Mouse (Mus musculus) monocyte, adult 2 months (primary cell): ENCODE measurements at regions not wholly inside any gene's neighbourhood (a gene's known extent, or its start where the extent isn't known, plus 50 kb on each side); places are given as distances from the start of the nearest gene placed in this dataset.

ENCODE experiments used
- DNase-seq, 2 experiments: peaks; one replicate each; pipeline ENCODE4 v3.0.0; 2022; ENCODE audit warnings: low spot score in 2 of 2, low read depth in 1 of 2

DNA sequence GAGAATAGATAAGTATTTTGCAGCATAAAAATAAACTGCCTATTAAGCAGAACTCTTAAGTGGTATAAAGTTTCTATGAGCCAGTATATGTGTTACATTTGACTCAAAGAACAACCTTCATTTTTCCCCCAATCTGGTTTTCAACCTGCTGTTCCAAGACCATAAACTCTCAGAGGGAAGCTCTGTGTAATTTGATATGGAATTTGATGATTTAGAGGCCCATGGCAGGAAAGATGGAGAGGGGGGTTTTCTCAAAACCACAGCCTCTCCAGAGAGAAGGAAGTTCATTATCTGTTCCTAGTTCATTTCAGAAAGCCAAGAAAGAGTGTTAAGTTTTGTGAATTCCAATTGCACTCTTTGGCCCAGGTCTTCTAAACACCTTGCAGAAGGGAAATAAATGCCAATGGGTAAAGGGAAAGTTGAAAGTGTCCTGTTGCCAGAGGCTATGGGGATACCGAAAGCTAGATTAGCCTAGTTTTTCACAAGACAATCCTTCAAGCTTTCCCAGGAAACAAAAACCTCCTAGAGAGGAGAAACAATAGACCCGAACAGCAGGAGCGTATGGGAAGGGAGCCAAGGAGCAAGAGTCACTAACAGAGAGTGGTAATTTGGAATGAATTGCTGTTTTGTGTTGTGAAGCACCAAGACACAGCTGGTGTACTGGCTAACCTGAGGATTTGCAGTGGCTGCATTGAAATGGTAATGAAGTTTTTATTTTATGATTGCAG is 165.2 kb upstream of the Atp2b1 start:
- DNase-seq, result no peak

DNA sequence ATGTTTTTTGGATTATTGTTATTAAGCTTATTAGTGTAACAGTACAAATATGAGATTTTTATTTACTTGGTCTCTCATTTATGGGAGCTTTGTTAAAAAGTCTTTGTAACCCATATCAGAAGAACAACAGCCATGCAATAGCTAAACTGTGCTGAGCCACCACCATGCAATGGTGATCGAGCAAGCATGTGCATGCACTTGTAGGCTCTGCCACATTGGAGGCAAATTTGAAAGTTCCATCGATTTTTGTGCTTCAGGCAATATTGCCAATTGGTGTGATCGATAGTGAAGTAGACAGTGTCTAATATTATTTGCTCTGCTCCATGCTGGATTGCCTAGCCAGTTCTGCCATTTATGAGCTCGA is 164.6 kb upstream of the Atp2b1 start:
- DNase-seq, result no peak

DNA sequence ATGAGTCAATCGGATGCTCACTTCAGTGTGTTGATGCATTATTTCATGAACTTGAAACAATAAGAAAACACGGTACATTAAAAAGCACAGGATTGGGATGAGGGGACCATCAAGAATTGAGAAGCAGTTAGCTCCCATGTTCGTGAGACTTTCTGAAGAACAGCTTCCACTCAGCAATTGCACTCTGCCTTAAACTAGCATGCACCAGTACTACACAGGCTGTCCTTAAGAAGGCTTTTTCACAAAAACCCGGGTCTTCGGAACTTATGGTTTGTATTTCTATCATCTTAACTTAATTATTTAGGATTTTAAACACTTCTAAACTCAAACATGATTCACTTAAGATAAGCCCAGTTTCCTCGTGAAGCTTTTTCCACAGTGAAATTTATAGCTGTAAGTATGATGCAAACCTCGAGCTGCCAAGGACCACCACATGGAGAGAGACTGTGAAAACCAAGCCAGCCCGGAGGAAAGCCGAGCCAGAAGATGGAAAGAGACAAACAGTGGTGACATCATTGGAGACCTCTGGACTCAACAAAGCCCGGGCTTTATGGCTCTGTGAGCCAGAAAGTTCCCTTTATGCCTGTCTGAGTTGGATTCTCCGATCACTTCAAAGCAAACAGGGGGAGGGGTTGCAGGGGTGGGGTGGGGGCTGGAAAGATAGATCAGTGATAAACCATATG is 162.7 kb upstream of the Atp2b1 start:
- DNase-seq, result no peak

DNA sequence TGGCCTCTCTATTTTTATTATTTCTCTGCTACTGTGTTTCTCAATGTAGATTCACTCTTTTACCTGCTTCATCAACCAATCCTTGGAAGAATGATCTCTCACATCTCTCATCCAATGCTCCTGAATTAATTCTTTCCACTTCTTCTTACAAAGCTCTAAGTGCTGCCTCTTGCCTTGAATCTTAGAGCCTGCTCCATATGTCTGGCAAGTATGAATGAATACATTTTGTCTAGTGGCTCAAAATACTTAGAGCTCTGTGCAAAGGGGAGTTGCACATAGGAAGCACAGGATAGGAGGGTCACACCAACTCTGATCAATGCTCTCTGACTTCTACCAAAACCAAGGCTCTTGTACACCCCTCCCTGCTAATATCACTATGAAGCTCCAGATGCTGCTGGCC is 153.1 kb upstream of the Atp2b1 start:
- DNase-seq, result no peak

DNA sequence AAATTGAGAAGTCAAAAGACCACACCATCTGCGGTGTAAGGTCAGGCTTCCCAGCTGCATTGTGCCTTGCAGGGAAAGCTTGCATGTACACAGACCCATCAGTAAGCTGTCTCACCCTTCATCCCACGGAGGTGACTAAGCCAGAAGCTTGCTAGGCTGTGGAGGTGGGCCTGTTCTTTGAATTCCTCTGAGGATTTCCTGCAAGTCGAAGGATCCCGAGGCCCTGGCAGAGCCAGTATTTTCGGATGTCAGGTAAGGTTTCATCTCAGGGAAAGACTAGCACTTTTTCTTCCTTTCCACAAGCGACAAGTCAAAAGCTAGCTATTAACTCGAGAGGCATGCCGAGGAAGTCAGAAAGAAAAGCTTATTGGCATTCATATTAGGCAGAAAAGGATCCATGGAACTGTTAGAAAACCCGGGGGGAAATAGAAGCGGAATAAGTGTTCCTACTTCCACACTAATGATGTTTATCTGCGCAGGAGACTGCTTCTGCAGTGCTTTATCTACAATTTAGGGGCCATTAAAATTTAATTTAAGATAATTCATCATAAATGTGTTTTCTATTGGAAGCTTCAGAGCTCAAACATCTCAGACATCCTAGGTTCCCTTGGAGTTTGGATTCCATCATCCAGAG is 148.3 kb upstream of the Atp2b1 start:
- no peak for DNase-seq

DNA sequence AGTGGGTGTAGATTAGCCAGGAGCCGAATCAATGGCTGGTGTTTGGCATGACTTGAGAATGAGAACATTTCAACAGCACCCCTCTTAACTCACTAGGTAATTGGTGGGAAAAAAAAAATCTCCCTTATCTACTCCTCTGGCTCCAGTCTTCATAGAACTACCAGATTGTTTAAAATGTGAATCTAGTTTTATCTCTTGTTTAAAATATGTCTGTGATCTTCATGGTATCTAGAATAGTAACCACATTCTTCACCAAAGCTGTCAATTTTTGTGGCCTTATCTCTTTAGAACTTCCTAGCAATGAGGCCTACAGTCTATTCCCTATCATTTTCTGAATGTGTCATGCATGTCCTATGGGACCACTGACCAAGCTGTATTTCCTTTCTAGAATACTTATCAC is 134.4 kb upstream of the Atp2b1 start:
- DNase-seq, result no peak

DNA sequence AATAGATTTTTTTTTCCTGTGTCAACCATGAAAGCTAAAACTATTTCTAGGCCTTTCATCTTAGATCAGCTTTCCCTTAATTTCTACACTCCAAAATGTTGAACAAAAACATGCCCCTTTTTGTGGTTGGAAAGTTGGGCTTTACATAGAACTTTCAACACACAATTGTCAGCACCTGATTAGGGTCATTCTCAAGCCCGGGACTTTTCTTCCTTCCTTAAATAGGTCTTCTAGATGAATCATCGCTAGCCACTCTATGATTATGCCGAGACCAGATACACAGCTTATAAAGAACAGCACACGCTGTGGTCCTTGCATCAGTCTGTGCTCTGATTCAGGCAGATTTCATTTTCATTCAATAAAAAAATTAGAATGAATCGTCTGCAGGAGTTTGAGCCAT is 133.3 kb upstream of the Atp2b1 start:
- peak in 1 of 2 experiments; percentile 10 for DNase-seq

DNA sequence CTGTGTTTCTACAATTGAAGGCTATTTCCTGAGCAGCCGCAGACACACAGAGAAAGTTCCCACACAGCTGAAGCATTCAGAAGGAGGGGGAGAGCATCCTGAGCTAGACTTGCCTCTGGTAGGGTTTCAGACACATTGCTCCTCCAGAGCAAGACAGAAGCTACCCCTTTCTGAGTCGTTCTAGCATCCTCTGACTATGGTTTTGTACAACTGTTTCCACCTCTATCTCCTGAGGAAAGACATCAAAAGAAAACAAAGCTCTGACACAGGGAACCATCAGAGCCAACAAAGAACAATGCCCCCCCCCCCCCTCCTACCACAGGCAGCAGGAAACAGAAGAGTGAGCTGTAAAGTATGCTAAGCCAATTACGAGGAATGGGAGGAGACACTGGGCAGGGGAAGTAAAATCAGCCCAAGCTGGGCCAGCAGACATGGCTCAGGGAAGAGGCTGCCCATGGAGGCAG is 132.3 kb upstream of the Atp2b1 start:
- DNase-seq, result no peak

DNA sequence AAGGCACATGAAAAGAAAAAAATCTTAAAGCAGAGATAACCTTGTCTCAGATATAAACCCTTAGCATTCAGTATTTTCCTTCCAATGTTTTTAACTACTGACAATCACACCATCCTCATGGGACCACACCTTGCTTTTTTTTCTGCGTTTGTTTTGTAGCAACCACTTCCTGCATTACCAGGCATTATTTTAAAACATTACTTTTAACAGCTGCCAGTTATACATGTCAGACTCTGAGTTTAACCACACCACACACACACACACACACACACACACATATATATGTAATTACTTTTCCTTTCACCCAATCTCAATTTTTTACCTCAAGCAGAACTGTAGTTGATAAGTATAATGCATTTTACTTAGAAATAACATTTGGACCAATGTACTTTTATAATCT is 128.8 kb upstream of the Atp2b1 start:
- no peak for DNase-seq

DNA sequence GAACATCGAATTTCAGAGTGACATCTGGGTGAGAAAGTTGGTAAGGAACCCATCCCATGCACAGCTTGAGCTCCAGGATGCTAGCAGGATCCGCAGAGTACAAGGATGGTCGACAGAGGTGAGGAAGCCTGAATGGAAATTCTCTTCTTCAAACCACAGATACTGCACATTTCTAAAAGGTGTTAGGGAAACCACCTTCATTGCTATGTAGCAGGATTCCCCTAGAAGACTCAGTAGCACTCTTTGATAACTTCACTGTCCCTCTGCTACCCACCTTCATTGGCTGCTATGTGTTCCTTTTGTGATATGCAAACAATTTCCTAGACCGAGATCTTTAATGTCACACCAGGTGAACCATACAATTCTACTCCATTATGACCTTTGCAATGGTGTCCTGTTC is 128.1 kb upstream of the Atp2b1 start:
- no peak for DNase-seq

DNA sequence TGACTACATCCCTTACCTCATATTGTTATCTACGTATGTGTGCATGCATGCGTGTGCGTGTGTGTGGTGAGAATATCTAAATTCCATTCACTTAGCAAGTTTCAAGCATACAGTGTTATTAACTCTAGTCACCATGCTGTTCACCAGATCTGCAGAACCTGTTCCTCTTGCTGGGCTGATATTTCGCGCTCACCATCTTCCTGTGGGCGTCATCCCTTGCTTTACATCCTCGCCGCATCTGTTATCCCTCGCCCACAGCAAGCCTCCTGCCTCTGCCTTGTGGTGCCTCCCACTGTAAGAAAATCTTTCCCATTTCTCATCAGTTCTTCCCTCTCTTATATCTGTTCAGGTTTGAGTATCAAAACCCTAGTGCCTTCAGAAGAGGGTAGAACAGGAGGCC is 124.4 kb upstream of the Atp2b1 start:
- DNase-seq, result no peak

DNA sequence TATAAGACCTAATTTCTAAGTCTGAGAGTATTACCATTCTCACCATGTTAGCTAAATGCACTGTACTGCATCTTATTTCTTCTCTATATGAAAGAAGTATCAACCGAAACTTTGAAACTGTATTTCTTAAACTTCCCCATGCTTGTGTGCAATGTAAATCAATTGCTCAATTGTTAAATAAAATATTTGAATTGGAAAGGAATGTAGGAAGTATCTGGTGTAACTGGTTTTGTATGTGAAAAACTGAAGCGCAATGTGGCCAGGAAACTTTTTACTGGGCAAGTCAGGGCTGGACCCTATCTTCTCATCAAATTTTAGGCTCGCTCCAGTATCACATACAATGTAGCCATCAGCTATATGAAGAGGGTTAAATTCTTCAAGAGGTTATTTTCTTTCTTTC is 123.8 kb upstream of the Atp2b1 start:
- DNase-seq, result no peak

DNA sequence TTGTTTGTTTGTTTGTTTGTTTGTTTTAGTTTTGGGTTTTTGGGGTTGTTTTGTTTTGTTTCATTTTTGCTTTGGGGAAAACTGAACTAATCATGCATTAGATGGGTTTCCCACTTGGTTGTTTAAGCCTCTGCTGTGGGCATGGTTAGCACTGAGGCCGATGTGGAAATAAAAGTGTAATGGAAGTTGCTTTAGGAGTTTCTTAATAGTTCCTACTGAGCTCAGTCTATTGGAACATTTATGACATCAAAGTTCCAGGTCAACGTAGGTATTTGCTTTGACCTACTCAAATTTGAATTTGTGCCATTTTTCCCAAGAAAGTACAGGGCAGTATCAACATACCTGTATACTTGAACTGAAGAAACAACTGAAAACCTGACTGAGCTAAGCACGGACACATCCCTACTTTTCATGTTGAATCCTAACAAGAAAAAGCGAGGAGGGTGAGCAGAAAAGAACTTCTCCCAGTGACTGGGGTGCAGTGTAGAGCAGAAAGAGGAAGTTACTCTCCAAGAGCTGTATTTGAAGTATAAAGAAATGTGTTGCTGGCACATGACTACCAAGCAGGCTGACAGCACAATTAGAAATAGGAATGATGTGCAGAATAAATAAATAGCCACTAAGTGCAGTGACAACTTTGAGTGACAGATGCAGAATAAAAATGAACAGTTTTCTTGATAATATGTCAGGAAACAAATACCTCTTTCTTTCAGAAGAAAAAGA is 122.0 kb upstream of the Atp2b1 start:
- no peak for DNase-seq

DNA sequence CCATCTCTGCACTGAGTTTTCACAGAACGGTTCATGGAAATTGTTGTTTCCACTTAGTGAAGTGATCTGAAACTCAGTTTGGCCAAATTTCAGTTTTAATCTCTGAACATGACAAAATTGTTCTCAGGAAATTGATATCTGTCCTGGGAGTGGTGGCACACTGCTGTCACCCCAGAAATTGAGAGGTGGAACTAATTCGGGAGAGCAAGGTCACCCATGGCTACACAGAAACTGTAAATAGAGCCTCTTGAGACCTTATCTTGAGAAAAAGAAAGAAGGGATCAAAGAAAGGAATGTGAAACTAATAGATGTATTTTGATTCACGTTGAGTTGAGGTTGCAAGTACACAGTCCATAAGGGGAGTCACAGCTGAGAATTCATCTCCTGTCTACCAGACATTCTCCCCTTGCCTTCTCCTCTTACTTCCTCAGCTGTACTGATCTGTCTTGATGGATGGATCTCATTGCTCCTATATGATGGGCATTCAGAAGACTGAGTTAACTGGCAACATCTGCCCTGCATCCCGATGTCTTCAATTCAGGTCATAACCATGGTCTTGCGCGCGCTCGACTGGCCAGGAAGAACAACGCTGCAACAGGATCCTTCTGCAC is 120.2 kb upstream of the Atp2b1 start:
- DNase-seq, result no peak

DNA sequence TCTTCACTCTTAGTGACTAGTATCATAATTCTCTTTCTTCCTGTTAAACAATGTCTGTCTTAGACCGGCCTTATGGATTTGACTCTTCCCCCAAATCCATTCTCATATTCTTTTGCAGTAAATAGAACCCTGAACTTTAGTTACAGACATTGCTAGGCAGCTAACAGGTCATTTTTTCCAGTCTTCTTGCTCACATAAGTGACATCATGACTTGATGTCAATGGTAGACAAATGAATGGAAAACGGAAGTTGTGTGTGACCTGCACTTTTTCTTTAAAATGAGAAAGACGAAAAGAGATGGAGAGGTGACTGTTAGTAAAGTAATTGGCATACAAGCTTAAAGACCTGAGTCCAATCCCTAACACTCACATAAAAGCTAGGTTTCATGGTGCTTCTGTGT is 118.2 kb upstream of the Atp2b1 start:
- DNase-seq, result no peak

DNA sequence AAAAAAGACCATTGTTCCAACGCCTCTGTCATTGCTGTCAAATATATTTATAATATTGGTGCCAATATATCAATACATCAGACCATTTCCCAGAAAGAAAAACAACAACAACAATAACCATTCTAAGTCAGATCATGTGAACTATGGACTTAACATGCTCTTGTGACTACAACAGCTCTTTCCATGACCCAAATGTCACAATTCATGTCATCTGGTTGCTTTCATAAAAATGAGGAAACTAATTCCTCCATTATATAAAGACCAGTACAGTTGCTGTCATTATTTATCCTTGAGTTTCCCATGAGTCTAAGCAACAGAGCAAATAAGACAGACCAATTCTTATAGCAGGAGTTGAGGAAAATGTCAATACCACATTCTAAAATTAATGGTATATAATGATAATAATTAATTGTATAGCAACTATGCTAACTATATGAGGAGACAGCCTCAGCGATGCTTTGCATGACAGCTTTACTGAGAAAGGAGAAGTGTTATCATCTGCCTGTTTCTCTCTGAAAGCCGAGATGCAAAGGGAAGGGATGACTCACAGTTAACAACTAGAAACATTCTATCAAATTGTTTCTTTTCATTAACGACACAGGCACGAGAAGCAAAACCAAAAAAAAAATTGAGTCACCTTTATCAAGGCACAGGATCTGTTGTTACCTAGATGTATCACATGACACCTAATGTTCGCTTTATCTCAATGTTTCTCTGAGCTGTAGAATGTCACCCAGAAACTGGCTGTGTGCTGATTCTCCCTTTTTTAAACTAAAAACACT is 115.4 kb upstream of the Atp2b1 start:
- peak in 1 of 2 experiments; percentile 7 for DNase-seq

DNA sequence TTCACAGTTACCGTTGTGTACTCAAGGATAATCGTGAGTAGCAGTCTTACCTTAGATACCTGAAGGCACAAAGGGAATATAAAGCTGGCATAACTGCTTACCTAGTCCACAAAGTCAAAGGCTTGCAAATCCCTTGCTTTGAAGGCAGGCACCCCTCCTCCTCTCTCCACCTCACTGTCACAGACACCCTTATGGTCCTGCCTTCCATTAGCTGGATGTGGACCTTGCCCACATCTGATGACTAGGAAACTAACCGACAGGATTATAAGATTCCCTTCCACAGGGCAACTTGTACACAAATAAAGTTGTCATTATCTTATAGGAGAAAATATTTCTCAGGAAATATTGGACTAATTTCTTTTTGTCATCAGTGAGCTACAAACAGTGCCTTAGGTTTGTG is 114.4 kb upstream of the Atp2b1 start:
- DNase-seq, result no peak

DNA sequence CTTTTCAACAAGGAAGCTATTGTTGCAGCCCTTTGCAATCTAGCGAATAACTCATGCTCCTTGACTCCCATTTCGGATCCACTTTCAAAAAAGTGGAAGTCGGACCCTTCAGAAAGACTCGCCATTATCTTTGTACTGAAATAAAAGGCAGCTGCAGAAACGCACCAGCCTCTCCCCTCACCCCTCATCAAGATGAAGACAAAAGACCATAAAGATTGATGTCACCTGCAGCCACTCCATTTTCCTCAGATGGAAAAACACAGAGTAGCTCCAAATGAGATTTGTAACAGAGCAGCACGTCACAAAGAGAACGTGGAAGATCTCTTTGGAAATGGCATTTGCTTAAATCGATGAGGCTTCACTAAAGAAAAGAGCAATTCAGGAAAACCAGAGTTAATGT is 113.3 kb upstream of the Atp2b1 start:
- DNase-seq, result no peak

DNA sequence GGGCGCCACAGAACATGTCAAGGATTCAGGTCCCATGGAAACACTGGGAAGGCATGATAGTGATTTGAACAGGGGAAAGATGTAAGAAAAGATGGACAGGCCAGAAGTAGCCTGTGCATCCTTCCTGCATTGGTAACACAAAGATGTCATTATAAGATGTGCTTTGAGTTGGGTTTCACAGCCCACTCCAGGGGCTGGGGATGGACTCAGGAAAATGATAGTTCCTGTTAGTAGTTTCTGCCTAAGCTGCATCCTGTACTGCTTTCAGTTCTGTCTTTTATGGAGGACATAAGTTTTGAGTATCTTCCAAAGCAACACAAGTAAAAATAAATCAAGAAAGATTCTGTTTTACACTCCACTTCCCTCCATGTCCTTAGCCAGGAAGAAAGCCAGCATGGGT is 109.2 kb upstream of the Atp2b1 start:
- DNase-seq, result peak in 1 of 2 experiments; percentile 5

DNA sequence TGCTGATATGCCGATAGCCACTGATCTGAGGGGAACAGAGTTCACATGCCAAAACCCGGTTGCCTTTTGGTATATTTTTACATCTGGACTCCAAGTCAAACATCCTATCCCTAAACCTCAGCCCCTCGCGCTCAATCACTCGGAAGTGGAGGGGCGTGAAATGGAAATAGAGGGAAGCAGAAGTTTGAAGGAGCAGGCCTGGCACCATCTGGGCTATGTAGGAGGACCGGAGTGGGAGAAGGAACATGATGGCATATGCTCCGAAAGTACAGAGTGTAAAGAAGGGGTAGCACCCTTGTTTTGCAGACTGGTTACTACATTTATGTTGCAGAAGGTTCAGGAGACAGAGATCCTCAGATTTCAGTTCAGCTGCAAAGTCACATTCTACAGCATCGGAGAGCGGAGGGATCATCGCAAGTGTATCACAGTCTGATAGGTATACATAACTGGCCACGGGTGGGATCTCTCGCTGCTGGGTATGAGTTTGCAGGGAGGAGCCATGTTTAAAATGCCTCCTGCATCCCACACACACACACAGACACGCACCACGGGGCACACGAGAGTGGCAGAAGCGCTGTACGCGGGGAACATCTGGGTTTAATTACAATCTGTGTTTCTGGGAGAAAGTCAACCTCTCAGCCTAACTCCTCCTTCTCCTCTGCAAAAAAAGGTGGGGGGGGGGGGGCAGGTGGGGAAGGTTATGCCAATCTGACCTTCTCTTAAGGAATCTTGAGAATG is 107.2 kb upstream of the Atp2b1 start:
- DNase-seq, result no peak
